Mouse (Mus musculus) thymus, adult 2 months (tissue): ENCODE data around the gene a.

Source experiments
- CTCF ChIP-seq: fragments of 200-500 bp; IDR thresholded peaks from 2 replicates; pipeline ENCODE4 v1.5.1; 2012; ENCODE audit warnings: mild to moderate bottlenecking, control low read depth, low read length, moderate library complexity, borderline replicate concordance; ENCODE audit not compliant: control insufficient read depth, poor library complexity, insufficient read depth; ENCODE audit errors: extremely low read depth
- POLR2A ChIP-seq: fragments of 200-500 bp; IDR thresholded peaks from 2 replicates; pipeline ENCODE4 v1.6.1; 2012; ENCODE audit warnings: mild to moderate bottlenecking, low read length, control low read depth, moderate library complexity; ENCODE audit not compliant: control insufficient read depth, poor library complexity, insufficient read depth; ENCODE audit errors: extremely low read depth

GRCm38 (mm10) chr2:154743915-154744314, 47.3 kb upstream of the a start:
- TF ChIP-seq POLR2A (no peak), CTCF (no peak)
